Mouse (Mus musculus) bone marrow macrophage, adult 2 months (primary cell): ENCODE measurements at regions not wholly inside any gene's neighbourhood (a gene's known extent, or its start where the extent isn't known, plus 50 kb on each side); places are given as distances from the start of the nearest gene placed in this dataset.

ENCODE experiments used
- CTCF ChIP-seq: IDR thresholded peaks from 2 replicates; pipeline ENCODE4 v1.5.1; 2012; ENCODE audit warnings: low read depth, mild to moderate bottlenecking, low read length, moderate library complexity
- POLR2A ChIP-seq: IDR thresholded peaks from 2 replicates; pipeline ENCODE4 v1.6.1; 2012; ENCODE audit warnings: mild to moderate bottlenecking, low read depth, low read length, borderline replicate concordance

- TF ChIP-seq POLR2A, result no peak
- TF ChIP-seq CTCF, result no peak
These were observed 69.2 kb upstream of the Hypm start for GRCm38 (mm10) chrX:9777498-9777897.
